Mouse (Mus musculus): ENCODE results near the gene Dock7. TPM values are rescaled to one million over a fixed set of nuclear protein-coding genes. Genes with fewer than 3 reads are reported as not detected.

The Dock7 gene
- total and polyA plus RNA-seq, 3 experiments: 14.5 to 48.2 (median 39.3) TPM

DNA sequence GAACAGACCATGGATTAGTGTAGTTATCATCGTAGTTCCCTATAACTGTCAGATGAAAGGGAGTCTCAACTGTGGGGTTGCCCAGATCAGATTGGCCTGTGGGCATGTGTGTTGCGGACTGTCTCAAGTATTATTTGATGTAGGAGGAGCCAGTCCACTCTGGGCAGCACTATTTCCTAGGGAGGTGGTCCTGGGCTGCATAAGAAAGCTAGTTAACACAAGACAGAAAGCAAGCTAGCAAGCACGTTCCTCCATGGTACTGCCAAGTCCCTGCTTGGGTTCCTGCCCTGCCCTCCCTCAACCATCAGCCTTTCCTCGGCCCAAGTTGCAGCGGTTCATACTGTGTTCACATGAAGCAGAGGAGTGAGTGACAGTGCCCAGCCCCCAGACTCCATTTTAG lies 210.5 kb downstream of the Dock7 start:
- no peak for DNase-seq

DNA sequence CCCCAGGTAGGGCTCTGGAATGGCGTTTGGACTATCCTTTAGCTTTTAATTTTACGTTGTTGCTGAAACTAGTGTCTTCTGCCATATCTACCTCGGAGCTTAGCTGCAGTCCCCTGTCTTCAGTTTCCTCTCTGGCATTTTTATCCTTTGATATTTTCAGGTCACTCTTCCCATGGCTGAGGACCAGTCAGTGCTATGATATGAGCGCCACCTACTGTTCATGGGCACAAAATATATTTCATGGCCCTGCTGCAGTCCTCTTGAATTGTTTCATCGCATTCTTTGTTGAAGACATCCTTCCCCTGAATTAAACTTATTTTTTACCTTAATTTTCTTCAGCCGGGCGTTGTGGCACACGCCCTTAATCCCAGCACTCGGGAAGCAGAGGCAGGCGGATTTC lies 233.6 kb downstream of the Dock7 start:
- DNase-seq: peak; percentile 51

Other genes starting within 250 kb of the Dock7 start
- gene Usp1, start 197.1 kb downstream of the Dock7 start, total RNA-seq (2021): 10 to 100 TPM; 29.0 to 29.1 TPM
- 220 and 234 TPM in 2 replicates for gene Usp1, start 197.1 kb downstream of the Dock7 start, polyA plus RNA-seq (2012; rRNA removed)
- 1 to 10 TPM in 1 of 2 experiments, under 1 TPM in 1; 0.90 to 3.4 TPM for gene Angptl3, start 90.0 kb downstream of the Dock7 start, total RNA-seq (2021)
- gene Angptl3, start 90.0 kb downstream of the Dock7 start, polyA plus RNA-seq (2012; rRNA removed): 0.18 TPM in 2 replicates
- 10 to 100 TPM; 11.8 to 15.7 TPM for gene Atg4c, start 73.0 kb upstream of the Dock7 start, total RNA-seq (2021)
- gene Atg4c, start 73.0 kb upstream of the Dock7 start, polyA plus RNA-seq (2012; rRNA removed): 2.2 TPM in 2 replicates
- gene Gm12689, start 175.0 kb upstream of the Dock7 start, total RNA-seq (2021): under 1 TPM; 0.28 to 0.40 TPM
- gene Gm12689, start 175.0 kb upstream of the Dock7 start, polyA plus RNA-seq (2012; rRNA removed): 0.13 and 0.22 TPM in 2 replicates

Measured in adrenal gland, adult 2 months (tissue).